Mouse (Mus musculus) thymus, adult 2 months (tissue): ENCODE results near the gene A930033H14Rik.

Experiments used
- CTCF ChIP-seq: fragments of 200-500 bp; IDR thresholded peaks from 2 replicates; pipeline ENCODE4 v1.5.1; 2012; ENCODE audit warnings: mild to moderate bottlenecking, control low read depth, low read length, moderate library complexity, borderline replicate concordance; ENCODE audit not compliant: control insufficient read depth, poor library complexity, insufficient read depth; ENCODE audit errors: extremely low read depth
- POLR2A ChIP-seq: fragments of 200-500 bp; IDR thresholded peaks from 2 replicates; pipeline ENCODE4 v1.6.1; 2012; ENCODE audit warnings: mild to moderate bottlenecking, low read length, control low read depth, moderate library complexity; ENCODE audit not compliant: control insufficient read depth, poor library complexity, insufficient read depth; ENCODE audit errors: extremely low read depth

- TF ChIP-seq CTCF: no peak
- TF ChIP-seq POLR2A: no peak
Observed at GRCm38 (mm10) chr10:69184903-69185302, 28.0 kb downstream of the A930033H14Rik start.
